Mouse (Mus musculus) liver, embryonic 14.5 days (tissue): Measurements from ENCODE around the gene Xylt1. TPM values are rescaled to one million over a fixed set of nuclear protein-coding genes. Genes with fewer than 3 reads are reported as not detected.
A peak's percentile ranks its signal among the peaks of the same experiment; 100 is the strongest.

Source experiments
- ATAC-seq: fragments of 200-750 bp; cut with Nextera tagmentation; 2 replicates; pipeline ENCODE4 v1.8.0; 2017; ENCODE audit warnings: moderate number of reproducible peaks, mild to moderate bottlenecking, moderate library complexity; ENCODE audit not compliant: insufficient read depth
- DNase-seq, 3 experiments: peaks; one replicate each; pipeline ENCODE4 v3.0.0-alpha.2; 2012 to 2013; ENCODE audit warnings: low read depth in 3 of 3, low spot score in 3 of 3
- H3K27ac ChIP-seq: fragments of 300-500 bp; sonication (generic); 2 replicates; pipeline ENCODE4 v1.5.1; 2014; ENCODE audit warnings: moderate library complexity, mild to moderate bottlenecking, control low read depth, inconsistent platforms
- H3K27me3 ChIP-seq: fragments of 300-500 bp; sonication (generic); 2 replicates; pipeline ENCODE4 v1.6.1; 2014; ENCODE audit warnings: mild to moderate bottlenecking, low read length, moderate library complexity; ENCODE audit not compliant: control insufficient read depth, insufficient read depth
- H3K36me3 ChIP-seq: fragments of 300-500 bp; sonication (generic); replicated peaks from 2 replicates; pipeline ENCODE4 v1.6.1; 2014; ENCODE audit warnings: low read depth; ENCODE audit not compliant: control insufficient read depth, insufficient read depth
- H3K4me1 ChIP-seq, 2 experiments: fragments of 200-500 bp in 1 of 2; fragments of 300-500 bp in 1 of 2; sonication (generic) in 1 of 2; replicated peaks; 2 replicates each; pipeline ENCODE4 v1.6.1; 2012 to 2014; ENCODE audit warnings: antibody characterized with exemption in 1 of 2, inconsistent platforms in 1 of 2, low read length in 1 of 2; ENCODE audit not compliant: control insufficient read depth in 2 of 2, insufficient read depth in 2 of 2
- H3K4me2 ChIP-seq: fragments of 300-500 bp; sonication (generic); 2 replicates; pipeline ENCODE4 v1.6.1; 2014; ENCODE audit warnings: low read depth, mild to moderate bottlenecking, control low read depth, moderate library complexity
- H3K4me3 ChIP-seq, 2 experiments: fragments of 200-500 bp in 1 of 2; fragments of 300-500 bp in 1 of 2; sonication (generic) in 1 of 2; 2 replicates each; pipeline ENCODE4 v1.5.1; 2012 to 2014; ENCODE audit warnings: low read depth in 2 of 2, low read length in 2 of 2, mild to moderate bottlenecking in 2 of 2, control low read depth in 1 of 2, inconsistent platforms in 1 of 2, moderate library complexity in 1 of 2; ENCODE audit not compliant: insufficient read depth in 1 of 2
- H3K9ac ChIP-seq: fragments of 300-500 bp; sonication (generic); replicated peaks from 2 replicates; pipeline ENCODE4 v1.6.1; 2014; ENCODE audit warnings: mild to moderate bottlenecking, control low read depth, moderate library complexity
- H3K9me3 ChIP-seq: fragments of 300-500 bp; sonication (generic); 2 replicates; pipeline ENCODE4 v1.6.1; 2016; ENCODE audit warnings: low read length, mixed read lengths; ENCODE audit not compliant: control insufficient read depth
- CTCF ChIP-seq: IDR thresholded peaks from 2 replicates; pipeline ENCODE4 v1.5.1; 2016; ENCODE audit warnings: antibody characterized with exemption, low read depth, control low read depth
- EP300 ChIP-seq: IDR thresholded peaks from 2 replicates; pipeline ENCODE4 v1.6.1; 2016; ENCODE audit warnings: antibody characterized with exemption, low read depth
- WGBS: fragments of 180-500 bp; shearing (Covaris S2); extraction: QIAGEN DNeasy Blood & Tissue Kit; methylation state at CpG from one replicate; pipeline ENCODE4 v1.1.7; 2014; ENCODE audit not compliant: insufficient replicate concordance; 5-methylcytosine and 5-hydroxymethylcytosine counted together
- polyA plus RNA-seq, 2 experiments: library from polyadenylated mRNA; depleted of rRNA in 1 of 2; stranded (reverse) in 1 of 2; unstranded in 1 of 2; fragments of >200 nt; fragmentation: Nextera tagmentation in 1 of 2; extraction: Ambion mirVana in 1 of 2; gene quantifications; 2 replicates each; pipeline versions ENCODE4 v1.2.1 to v1.2.3; 2012 to 2014

The Xylt1 gene
- polyA plus RNA-seq, 2 experiments, result 0.27 to 0.40 TPM

DNA sequence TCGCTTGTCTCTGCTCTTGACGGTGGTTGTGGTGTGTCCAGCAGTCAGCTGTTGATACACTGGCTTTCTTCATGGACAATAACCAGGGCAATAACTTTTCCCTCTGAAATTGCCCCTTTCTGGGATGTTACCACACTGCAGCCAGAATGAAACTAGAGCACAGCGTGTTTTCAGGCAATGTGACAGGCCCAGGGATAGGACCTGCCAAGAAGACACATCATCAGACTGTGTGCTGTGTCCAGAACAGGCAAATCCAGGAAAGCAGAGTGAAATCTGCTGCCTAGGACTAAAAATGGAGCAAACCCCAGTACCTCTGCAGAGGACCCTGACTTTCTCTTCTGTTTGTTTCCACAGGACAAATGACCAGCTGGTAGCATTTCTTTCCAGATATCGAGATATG is 240.8 kb downstream of the Xylt1 start:
- H3K9ac ChIP-seq, result no peak overlapping the region
- no peak overlapping the region for H3K27ac ChIP-seq
- H3K36me3 ChIP-seq, result no peaks in the 10 kb centered on the region
- no peaks in the 10 kb centered on the region for H3K9me3 ChIP-seq
- no peak overlapping the region for H3K4me3 ChIP-seq
- ATAC-seq (no peak), DNase-seq (no peak)
- no peak for TF ChIP-seq CTCF
- no peak for TF ChIP-seq EP300
- H3K27me3 ChIP-seq, result no peaks in the 10 kb centered on the region
- no peak overlapping the region for H3K4me2 ChIP-seq
- H3K4me1 ChIP-seq, result no peaks in the 10 kb centered on the region
- WGBS, result 81% methylated on average over 4 of the region's 4 CpGs

DNA sequence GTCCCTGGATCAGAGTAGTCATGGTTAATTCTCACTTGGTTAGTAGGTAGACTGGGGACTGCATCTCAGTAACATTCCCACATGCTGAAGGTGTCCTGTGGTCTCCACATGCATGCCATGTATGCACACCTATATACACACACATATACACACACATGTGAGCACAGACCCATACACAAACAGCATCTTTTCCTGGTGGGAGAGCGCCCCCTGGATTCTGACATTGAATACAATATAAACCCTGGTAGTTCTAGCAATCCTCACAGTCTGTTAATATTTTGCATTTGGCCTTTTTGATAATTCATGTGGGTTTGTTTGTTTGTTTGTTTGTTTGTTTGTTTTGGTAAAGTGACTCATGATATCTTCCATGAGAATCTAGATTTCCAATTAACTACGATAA is 242.0 kb downstream of the Xylt1 start:
- no peak overlapping the region for H3K4me2 ChIP-seq
- no peaks in the 10 kb centered on the region for H3K9me3 ChIP-seq
- no peak overlapping the region for H3K4me3 ChIP-seq
- no peak for ATAC-seq
- TF ChIP-seq CTCF, result peak; percentile 48
- no peak for TF ChIP-seq EP300
- 76% methylated on average over 2 of the region's 2 CpGs for WGBS
- no peak overlapping the region for H3K27ac ChIP-seq
- no peaks in the 10 kb centered on the region for H3K27me3 ChIP-seq
- no peaks in the 10 kb centered on the region for H3K36me3 ChIP-seq
- no peak overlapping the region for H3K9ac ChIP-seq
- DNase-seq, result no peak
- no peaks in the 10 kb centered on the region for H3K4me1 ChIP-seq

- H3K36me3 ChIP-seq, result no peaks in the 10 kb centered on the region
- TF ChIP-seq CTCF (no peak), EP300 (no peak)
Measured at GRCm38 (mm10) chr7:117628791-117629190, 248.0 kb downstream of the Xylt1 start.

DNA sequence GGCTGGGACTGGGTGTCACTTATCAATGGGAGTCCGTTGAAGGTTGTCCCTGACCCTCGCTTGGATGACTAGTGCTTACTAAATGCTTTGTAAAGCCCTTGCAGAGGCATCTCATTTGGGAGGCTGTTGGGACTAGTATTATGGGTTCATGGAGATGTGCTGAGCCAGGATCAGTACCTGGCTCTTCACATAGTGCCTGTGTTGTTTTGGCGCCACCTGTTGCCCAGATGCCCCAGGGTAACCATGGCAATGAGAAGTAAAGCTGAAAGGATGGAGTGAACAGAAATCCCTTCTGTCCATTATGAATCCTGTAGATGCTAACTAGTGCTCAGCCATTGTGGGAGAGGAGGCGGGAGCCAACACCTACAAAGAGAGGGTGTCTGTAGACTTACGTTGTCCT is 249.9 kb downstream of the Xylt1 start:
- Histone ChIP-seq H3K9ac (no peak overlapping the region), H3K4me2 (no peak overlapping the region), H3K27me3 (no peaks in the 10 kb centered on the region), H3K27ac (no peak overlapping the region), H3K9me3 (no peaks in the 10 kb centered on the region), H3K36me3 (no peaks in the 10 kb centered on the region), H3K4me1 (no peaks in the 10 kb centered on the region), H3K4me3 (no peak overlapping the region)
- no peak for DNase-seq
- TF ChIP-seq EP300, result no peak
- peak; percentile 51 for TF ChIP-seq CTCF
- WGBS, result 46% methylated on average over 5 of the region's 5 CpGs
- no peak for ATAC-seq

More at GRCm38 (mm10) chr7:117628791-117629190, 248.0 kb downstream of the Xylt1 start:
- Histone ChIP-seq H3K9me3 (no peaks in the 10 kb centered on the region), H3K4me2 (no peak overlapping the region), H3K27ac (no peak overlapping the region), H3K4me3 (no peak overlapping the region), H3K9ac (no peak overlapping the region), H3K4me1 (no peaks in the 10 kb centered on the region), H3K27me3 (no peaks in the 10 kb centered on the region)
- ATAC-seq (no peak), DNase-seq (no peak)
- WGBS, result 56% methylated on average over 3 of the region's 3 CpGs

- TF ChIP-seq CTCF (no peak), EP300 (no peak)
- 35% methylated on average over 4 of the region's 4 CpGs for WGBS
- Histone ChIP-seq H3K27ac (no peak overlapping the region), H3K4me3 (no peak overlapping the region), H3K4me2 (no peak overlapping the region), H3K9ac (no peak overlapping the region), H3K4me1 (no peaks in the 10 kb centered on the region), H3K9me3 (no peaks in the 10 kb centered on the region), H3K27me3 (no peaks in the 10 kb centered on the region), H3K36me3 (no peaks in the 10 kb centered on the region)
- ATAC-seq, result no peak
- no peak for DNase-seq
Measured at GRCm38 (mm10) chr7:117635584-117635983, 254.8 kb downstream of the Xylt1 start.
